Mouse (Mus musculus): ENCODE measurements at regions not wholly inside any gene's neighbourhood (a gene's known extent, or its start where the extent isn't known, plus 50 kb on each side); places are given as distances from the start of the nearest gene placed in this dataset.

DNA sequence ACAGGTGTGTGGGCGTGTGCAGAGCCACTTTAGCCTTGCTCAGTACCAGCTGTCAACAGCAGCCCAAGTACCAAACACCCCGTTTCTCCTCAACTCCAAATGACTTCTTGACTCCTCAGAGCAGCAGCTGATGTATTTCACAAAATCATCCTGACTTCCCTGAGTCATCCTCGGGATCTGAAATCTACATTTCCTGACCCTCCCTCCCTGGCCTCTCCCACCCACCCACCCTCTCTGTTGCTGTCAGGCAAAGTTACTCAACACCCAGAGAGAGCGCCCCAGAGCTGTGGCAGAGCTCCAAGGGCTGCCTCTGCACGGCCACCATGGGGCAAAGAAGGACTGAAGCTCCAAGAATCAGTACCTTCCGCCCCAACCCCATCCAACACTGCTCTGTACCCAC is 83.5 kb upstream of the Cyp1b1 start:
- no peak for DNase-seq

DNA sequence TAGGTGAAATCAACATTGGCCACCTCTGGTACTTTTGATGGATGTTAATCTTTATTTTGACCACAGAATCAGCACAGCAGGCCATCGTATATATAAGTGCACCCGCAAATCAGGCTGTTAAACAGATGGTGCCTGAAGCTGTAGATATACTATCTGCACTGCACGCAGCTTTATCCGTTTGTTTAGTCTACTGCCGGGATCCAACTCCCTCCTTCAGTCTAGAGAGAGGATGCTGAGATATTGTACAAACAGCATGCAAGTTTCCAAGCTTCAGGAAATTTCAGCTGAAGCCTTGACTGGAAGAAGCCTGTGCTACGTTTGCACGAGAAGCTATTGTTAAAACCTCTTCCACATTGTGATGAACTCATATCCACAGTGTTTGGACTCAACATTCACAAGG is 75.3 kb upstream of the Cyp1b1 start:
- no peak for DNase-seq

DNA sequence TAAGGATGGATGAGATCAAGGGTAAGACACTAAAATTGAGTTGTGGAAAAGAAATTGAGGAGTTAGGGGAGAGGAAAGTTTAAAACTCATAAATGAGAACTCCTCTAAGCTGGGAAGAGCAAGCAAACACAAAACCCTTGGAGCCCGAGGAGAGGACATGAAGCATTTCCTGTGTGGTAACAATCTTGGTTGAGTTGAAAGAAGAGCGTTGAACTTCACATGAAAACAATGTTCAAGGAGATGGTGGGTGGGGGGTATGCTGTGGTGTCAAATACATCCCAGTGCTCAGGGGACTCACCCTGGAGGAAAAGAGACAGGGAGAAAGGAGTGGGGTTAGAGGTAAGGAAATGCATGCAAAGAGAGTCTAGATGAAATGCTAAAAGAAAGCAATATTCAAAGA is 72.3 kb upstream of the Cyp1b1 start:
- DNase-seq = no peak

DNA sequence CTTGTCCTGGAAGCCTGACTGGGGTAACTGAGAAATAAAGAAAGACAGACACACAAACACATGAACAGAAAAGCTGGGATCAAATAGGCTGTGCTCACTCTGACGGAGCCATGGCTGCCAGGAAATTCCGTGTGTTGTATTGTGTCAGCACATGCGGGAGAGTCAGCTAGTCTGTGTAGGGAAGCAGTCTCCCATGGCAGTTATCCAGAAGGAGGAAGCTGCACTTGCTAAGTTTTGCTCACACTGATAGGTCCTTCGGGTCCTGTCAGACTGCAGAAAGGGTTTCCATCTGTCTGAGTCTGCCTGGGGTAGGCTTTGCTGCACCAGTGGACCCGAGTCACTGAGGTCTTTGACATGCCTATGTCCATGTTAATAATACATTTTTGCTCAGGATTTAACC is 71.8 kb upstream of the Cyp1b1 start:
- no peak for DNase-seq

DNA sequence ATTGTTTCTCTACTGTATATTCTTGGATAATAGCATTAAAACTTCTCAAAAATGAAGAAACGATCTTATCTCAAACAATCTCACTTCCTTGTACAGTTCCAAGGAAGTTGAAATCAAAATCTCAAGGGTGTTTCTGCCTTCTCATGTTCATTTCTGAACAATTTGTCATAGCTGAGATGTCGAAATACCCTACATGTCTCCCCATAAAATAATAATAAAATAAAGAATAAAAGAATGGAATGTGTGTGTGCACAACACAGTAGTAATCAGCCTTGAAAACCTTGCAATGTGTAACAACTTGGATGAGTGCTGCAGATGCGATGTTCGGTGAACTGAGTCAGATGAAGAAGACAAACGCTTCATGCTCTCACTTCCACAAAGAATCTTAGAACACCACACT is 71.4 kb upstream of the Cyp1b1 start:
- no peak for DNase-seq

DNA sequence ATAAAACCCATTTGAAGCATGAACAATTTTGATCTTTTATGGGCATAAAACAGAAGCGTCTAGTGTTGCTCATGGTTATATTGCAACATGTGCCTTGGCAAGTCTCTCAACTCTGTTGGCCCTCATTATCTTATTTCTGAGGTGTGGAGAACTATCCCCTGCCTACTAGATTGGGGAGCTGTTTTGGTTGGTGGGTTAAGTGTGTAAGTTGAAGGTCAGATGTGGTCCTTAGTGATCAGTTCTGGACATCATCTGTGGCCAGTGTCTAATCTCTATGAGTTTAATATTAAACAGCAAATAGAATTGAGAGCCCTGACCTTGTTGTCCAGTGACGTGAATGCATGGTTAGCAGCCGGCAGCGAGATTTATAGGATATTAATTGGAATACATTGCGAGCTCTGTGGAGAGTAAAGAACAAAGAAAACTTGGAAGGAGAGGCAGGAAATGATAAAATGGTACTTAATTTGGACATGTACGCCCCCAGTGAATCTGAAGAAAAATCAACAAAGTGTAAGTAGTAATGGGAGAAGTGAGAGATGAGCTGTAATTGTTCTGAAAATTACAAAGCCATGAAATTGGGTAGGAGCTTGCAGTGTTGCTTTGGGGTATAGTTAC is 69.5 kb upstream of the Cyp1b1 start:
- no peak for DNase-seq

DNA sequence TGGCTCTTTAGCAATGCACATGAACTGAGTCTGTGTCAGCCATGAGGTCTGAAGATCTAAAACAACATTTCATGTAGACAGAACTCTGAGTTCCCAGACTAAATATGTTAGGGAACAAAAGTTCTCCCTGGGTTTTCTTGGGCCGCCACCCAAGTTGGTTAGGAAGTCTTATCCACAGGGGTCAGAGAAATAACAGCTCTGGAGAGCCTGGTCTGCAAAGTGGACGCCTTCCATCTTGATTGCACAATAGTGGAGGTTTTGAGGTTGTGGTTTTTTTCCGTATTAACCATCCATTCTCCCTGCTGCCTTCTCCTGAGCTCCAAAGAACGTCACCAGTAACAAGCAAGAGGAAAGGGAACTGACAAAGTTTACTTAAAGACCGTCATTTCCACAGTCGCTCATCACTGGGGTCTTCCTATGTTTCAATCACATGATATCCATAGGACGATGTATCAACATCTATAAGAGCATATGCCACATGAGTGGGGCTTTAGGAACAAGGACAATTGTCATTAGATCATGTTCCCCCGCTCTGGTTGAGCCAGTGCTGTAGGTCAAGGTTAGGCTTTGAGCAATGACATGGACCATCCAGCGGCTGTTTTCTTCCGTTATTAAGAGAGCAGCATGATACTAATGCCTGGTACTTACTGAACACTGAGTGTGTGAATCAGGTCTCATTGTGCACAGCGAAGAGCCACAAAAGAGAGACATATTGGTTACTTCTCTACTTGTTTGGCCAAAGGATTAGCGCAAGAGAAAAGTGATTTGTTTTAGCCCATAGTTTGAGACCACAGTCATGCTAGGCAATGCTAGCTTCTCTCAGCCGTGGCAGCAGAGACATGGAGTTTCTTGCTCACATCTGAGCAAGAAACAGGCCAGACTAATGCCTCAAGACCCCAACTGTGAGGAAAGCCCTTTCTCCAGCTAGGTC is 67.1 kb upstream of the Cyp1b1 start:
- DNase-seq = peak; percentile 14

DNA sequence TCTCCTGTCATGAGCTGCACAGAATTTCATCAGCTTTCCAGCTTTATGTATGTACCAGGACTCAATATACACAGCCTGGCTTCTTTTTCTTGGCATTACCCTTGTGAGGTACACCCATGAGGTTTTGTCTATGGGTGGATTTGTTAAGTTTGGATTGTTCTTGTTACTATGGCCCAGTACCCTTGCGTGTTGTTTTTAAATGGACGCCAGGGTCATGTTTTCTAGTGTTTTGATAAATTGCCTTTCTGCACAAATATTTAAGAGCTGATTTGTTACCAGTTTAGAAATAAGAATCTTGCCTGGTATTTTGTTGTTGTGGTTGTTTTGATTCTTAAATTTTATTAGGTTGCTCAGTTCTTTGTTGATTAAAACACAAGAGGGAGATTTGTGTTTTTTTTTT is 66.4 kb upstream of the Cyp1b1 start:
- DNase-seq = no peak

DNA sequence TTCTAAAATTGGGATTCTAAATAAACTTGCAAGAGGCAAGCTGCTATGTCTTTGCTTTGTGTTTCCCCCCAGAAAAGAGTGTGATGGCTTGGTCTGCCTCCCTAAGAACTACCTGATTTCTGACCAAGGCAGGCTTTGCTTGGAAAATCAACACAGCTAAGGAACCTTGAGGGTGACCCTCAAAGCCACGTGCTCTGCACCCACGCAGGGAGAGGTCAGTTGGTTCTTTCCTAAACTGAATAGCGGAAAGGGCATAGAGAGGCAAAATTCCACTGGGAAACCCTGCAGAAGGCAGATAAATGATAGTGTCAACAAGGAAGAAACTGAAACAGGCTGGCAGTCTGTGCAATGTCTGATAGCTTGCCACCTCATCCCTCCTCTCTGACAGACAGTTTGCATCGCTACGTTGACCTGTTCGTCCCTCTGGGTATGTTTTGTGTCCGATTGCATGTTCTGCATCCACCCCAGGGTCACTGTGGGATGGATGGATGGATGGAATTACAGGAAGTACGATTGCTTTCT is 63.1 kb upstream of the Cyp1b1 start:
- no peak for DNase-seq

DNA sequence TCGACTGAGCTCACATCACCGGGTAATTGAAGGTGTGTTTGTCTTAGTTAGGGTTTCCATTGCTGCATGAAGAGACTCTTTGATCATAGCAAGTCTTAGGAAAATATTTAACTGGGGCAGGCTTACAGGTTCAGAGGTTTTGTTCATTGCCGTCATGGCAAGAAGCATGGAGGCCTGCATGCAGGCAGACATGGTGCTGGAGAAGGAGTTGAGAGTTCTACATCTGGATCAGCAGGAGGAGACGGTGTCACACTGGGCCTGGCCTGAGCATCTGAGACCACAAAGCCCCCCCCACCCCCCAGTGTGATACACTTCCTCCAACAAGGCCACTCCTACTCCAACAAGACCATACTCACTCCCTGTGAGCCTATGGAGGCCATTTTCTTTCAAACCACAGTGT is 61.3 kb upstream of the Cyp1b1 start:
- no peak for DNase-seq

DNA sequence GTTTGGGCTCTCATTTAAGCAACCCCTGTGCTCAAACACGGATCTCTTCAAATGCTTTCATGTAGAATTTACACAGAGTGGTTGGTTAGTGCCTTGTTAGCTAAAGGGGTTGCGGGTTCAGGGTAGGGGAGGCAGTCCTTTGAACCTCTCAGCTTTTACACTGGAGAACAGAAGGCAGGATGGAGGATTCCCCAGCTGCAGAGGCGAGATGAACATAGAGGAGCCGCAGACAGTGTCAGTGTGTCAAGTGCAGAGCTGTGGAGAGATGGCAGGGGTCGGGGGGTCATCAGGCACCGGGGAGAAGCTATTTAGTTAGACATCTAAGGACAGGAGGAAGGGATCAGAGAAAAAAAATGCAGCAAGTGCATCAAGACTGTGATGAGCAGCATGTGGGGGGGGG is 60.4 kb upstream of the Cyp1b1 start:
- no peak for DNase-seq

DNA sequence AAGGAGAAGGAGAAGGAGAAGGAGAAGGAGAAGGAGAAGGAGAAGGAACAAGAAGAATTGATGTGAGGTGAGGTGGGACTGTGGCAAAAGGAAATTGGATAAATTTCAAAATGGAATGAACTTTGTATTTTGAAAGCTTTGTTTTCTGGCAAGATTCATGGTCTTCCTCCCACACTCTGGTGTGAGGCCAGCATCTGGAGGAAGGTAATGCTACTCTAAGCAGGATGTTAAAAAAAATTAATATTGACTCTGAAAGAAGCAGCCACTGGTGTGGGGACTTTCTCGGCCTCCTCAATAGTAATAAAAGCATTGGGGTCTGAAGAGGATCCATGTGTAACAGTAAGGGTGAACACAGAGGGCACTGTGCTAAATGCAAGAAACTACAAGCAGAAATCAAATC is 59.4 kb upstream of the Cyp1b1 start:
- no peak for DNase-seq

DNA sequence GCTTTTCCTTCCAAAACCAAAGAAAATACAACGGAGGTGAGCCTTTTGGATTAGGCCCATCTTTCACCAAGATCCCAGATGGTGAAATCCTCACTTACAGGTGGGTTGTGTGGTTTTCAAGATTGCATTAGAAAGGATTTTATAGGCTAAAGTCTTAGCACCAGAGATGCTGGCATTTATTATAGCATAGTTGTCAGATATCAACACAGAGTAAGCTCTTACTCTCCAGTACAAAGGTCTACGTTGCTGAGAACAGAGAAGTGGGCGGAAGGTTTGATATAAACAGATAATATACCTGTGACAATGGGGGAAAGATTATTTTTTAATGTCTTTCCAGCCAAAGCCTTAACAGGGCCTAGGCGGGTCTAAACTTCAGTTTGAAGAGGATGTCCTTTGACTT is 57.4 kb upstream of the Cyp1b1 start:
- no peak for DNase-seq

DNA sequence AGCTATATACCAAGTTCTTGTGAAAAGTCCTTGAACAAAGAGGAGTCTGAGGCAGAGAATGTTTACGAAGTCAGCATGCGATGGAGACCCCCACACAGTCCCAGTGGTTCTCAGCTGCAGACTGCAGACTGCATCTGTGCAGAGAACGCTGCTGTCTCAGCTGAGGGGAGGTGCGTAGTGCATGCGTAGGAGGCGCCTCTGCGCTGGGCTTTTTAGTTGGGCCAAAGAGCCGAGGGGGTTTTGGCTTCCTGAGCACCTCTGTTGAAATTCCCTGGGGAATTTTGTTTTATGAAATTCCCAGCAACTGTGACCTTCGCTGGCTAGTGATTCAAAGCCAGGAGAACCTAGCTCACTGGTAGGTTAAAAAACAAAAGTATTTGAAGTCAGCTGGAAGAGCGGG is 56.9 kb upstream of the Cyp1b1 start:
- DNase-seq = no peak

DNA sequence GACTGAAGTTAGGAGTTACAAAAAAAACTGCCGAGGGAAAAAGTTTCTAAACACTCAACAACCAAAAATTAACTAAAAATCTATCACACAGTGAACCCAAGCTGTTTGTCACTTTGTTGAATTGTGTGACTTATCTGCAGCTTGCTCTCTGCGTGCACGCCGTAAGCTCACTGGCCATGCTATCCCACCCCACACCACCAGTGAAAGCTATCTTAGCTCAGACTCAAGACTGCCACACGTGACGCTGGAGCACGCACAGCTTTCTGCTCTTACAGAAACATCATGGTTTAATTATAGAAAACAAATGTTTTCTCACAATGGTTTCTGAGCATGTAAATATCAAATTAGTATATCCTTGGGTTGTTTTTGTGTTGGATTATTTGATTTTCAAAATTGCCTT is 56.0 kb upstream of the Cyp1b1 start:
- no peak for DNase-seq

DNA sequence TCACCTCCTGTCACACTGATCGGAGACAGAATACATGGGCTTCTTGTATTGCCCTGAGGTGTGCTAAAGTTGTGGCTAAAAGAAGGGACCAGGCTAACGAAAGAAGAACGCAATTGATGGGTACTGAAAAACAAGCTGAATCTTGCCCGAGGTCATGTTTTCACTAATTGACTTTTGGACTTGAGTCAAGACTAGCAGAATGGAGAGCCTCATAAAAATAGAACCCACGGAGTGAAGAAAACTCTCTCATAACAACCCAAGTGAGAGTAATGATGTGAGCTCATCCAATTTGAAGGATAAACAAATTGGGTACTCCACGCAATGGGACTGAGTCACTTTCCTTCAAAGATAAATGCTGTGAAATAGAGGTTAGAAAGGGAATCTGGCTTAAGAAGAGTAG is 55.0 kb upstream of the Cyp1b1 start:
- no peak for DNase-seq

DNA sequence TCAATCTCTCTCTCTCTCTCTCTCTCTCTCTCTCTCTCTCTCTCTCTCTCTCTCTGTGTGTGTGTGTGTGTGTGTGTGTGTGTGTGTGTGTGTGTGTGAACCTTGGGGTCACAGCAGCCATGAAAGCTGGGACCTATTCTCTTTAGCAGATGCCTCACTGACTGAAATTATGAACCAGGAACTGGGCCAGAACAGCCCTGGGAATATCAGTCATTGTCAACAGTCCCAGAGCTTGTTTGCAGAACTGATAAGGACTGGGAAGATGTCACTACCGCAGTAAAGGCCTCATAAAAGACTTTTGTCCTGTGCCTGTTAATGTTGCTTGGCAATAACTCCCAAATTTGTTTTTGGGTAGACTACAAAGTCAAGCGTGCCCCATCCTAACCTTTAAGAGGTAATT is 53.2 kb upstream of the Cyp1b1 start:
- DNase-seq = no peak

DNA sequence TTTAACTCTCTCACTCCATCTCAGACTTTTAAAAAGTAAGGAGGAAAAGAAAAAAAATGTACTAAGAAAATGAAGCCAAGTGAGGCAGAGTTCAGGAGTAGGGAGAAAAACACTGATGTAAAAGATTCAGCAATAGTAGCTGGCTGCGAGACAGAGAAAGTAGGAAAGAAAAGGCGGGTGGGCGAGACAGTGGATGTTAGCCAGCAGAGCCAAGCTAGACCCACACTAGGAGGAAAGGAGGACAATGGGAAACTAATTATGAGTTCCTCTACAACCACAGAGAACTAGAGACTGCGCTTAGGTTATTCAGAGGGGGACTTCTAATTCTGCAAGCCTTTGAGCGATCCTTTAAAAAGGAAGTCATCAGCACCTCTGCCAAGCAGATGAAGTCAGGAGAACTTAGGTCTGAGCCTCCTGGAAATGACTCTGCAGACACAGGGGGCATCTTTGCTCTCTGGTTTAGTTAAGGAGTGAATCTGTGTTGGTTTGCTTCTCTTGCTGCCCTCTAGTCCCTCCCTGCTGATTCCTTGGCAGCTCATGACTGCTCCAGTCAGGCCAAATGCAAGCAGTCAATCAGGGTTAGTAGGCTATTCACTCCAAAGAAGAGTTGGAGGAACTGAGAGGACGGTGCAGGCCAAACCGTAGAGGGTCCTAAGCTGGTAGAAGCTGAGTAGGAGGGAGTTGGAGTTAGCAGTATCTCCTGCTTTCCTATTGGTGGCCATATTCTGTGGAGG is 50.4 kb upstream of the Cyp1b1 start:
- DNase-seq = peak; percentile 10

All from right cerebral cortex, adult 18-20 months (tissue).